Mouse (Mus musculus) myocyte (in vitro differentiated cells): ENCODE results near the gene E030030I06Rik. TPM values are rescaled to one million over a fixed set of nuclear protein-coding genes. Genes with fewer than 3 reads are reported as not detected.
"Not testable (repeated sequence)": the region's sequence is repeated elsewhere in the genome, so short reads cannot be mapped to it uniquely, and the experiment has no call there.

Source experiments
- H3K27me3 ChIP-seq: one replicate; pipeline ENCODE4 v1.6.1; 2011; ENCODE audit not compliant: control insufficient read depth, insufficient read depth, insufficient read length
- H3K36me3 ChIP-seq: one replicate; pipeline ENCODE4 v1.6.1; 2011; ENCODE audit not compliant: control insufficient read depth, insufficient read depth
- H3K4me2 ChIP-seq: one replicate; pipeline ENCODE4 v1.6.1; 2011; ENCODE audit warnings: low read depth, control low read depth
- H3K4me3 ChIP-seq: one replicate; pipeline ENCODE4 v1.5.1; 2011; ENCODE audit warnings: mild to moderate bottlenecking, control low read depth, moderate library complexity
- H3K79me2 ChIP-seq: one replicate; pipeline ENCODE4 v1.6.1; 2011; ENCODE audit not compliant: control insufficient read depth, insufficient read depth
- H3ac ChIP-seq: one replicate; pipeline ENCODE4 v1.6.1; 2011; ENCODE audit not compliant: control insufficient read depth, insufficient read length
- CEBPB ChIP-seq: IDR thresholded peaks from 2 replicates; pipeline ENCODE4 v1.6.1; 2011; ENCODE audit warnings: mild to moderate bottlenecking, moderate library complexity; ENCODE audit not compliant: poor library complexity, insufficient read depth, severe bottlenecking
- E2F4 ChIP-seq: IDR thresholded peaks from one replicate; pipeline ENCODE4 v1.6.1; 2011; ENCODE audit warnings: mild to moderate bottlenecking, control low read depth, moderate library complexity; ENCODE audit not compliant: insufficient read depth
- MAX ChIP-seq: IDR thresholded peaks from one replicate; pipeline ENCODE4 v1.6.1; 2011; ENCODE audit warnings: low read depth, mild to moderate bottlenecking, control low read depth
- MYOD1 ChIP-seq, 3 experiments: IDR thresholded peaks; one replicate each; pipeline ENCODE4 v1.6.1; 2011; ENCODE audit warnings: control low read depth in 2 of 3, low read depth in 2 of 3, mild to moderate bottlenecking in 2 of 3, moderate library complexity in 1 of 3; ENCODE audit not compliant: insufficient read length in 2 of 3, control insufficient read depth in 1 of 3
- MYOG ChIP-seq, 3 experiments: IDR thresholded peaks; one replicate each; pipeline ENCODE4 v1.6.1; 2011; ENCODE audit warnings: control low read depth in 2 of 3, low read depth in 2 of 3, mild to moderate bottlenecking in 2 of 3; ENCODE audit not compliant: insufficient read length in 2 of 3, control insufficient read depth in 1 of 3, insufficient read depth in 1 of 3
- POLR2A ChIP-seq: IDR thresholded peaks from one replicate; pipeline ENCODE4 v1.6.1; 2011; ENCODE audit warnings: low read depth, mild to moderate bottlenecking, control low read depth, moderate library complexity; ENCODE audit not compliant: insufficient read length
- POLR2AphosphoS2 ChIP-seq: IDR thresholded peaks from one replicate; pipeline ENCODE4 v1.6.1; 2011; ENCODE audit warnings: low read depth, control low read depth; ENCODE audit not compliant: insufficient read length
- REST ChIP-seq: IDR thresholded peaks from one replicate; pipeline ENCODE4 v1.6.1; 2011; ENCODE audit warnings: mild to moderate bottlenecking, control low read depth, moderate library complexity; ENCODE audit not compliant: insufficient read depth, insufficient read length
- SRF ChIP-seq: IDR thresholded peaks from one replicate; pipeline ENCODE4 v1.6.1; 2011; ENCODE audit warnings: low read depth; ENCODE audit not compliant: control insufficient read depth, insufficient read length
- TCF12 ChIP-seq: IDR thresholded peaks from one replicate; pipeline ENCODE4 v1.6.1; 2011; ENCODE audit warnings: mild to moderate bottlenecking, control low read depth; ENCODE audit not compliant: poor library complexity, insufficient read depth, severe bottlenecking
- TCF3 ChIP-seq: IDR thresholded peaks from one replicate; pipeline ENCODE4 v1.6.1; 2011; ENCODE audit warnings: low read depth, control low read depth; ENCODE audit not compliant: insufficient read length
- USF1 ChIP-seq: IDR thresholded peaks from one replicate; pipeline ENCODE4 v1.6.1; 2011; ENCODE audit warnings: low read depth, mild to moderate bottlenecking, control low read depth, moderate library complexity
- polyA plus RNA-seq: library from polyadenylated mRNA; unstranded; fragments of >200 nt; fragmentation: generic; extraction: Trizol; gene quantifications from one replicate; pipeline ENCODE4 v1.2.1, GENCODE M21; 2012; ENCODE audit warnings: missing spikeins

Gene E030030I06Rik
- polyA plus RNA-seq, 1 experiment = 5.8 TPM

DNA sequence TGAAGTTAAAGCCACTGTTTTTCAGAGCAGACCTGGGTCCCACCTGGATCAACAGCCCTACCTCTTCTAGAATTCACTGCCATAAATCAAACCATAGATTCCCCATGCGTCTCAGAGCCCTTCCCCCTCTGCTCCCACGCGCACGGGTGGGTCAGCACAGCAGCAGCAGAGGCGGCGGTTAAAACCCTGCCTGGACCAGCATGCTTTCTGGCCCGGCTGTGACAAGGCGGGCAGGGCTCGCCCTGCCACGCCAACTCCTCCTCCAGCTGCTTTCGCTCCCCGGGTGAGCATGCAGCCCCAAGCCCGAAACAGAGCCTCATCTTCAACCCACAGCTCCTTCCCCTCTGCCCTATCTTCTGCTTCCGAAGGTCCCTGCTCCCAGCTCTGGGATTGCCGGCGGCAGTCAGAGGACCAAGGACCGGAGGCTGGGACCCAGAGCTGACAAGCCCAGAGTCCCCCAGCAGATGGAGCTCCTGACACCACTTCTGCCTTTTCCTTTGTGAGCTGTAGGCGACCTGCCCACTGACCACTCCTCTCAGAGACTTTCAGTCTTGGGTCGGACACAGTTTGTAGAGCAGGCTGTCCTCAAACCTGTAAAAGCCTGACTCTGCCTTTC, 8.3 kb downstream of the E030030I06Rik start:
- H3K79me2 ChIP-seq = no peaks in the 10 kb centered on the region
- H3K4me3 ChIP-seq = no peak overlapping the region
- no peak overlapping the region for H3ac ChIP-seq
- H3K4me2 ChIP-seq = peak overlapping the region; percentile 52
- no peaks in the 10 kb centered on the region for H3K27me3 ChIP-seq
- no peaks in the 10 kb centered on the region for H3K36me3 ChIP-seq
- no peak for TF ChIP-seq MAX
- no peak for TF ChIP-seq REST
- TF ChIP-seq CEBPB = no peak
- no peak for TF ChIP-seq USF1
- no peak for TF ChIP-seq TCF12
- TF ChIP-seq SRF = no peak
- no peak for TF ChIP-seq E2F4
- TF ChIP-seq MYOG (IDR thresholded peaks at IDR 0.05; ENCODE audit: control insufficient read depth in 1 of 3, insufficient read depth in 1 of 3, insufficient read length in 2 of 3, low read depth in 2 of 3) = no peak
- no peak for TF ChIP-seq POLR2AphosphoS2
- TF ChIP-seq TCF3 = no peak

DNA sequence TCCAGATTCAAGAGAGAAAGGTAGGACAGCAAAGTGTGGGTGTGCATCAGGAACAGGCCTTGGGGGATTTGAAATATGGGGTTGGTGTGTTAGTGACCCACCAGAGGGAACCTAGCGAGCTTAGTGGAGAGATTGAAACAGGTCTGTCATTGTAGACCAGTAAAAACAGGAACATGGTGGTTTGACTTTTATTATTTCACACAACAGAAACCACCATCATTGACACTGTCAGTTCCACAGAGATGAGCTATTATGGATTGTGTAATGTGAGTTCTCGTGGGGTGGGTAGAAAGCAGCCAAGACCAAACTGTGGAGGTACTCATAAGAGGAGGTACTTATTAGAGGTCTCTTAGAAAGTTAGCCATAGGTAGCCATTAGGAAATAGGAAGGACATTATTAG, 74.5 kb downstream of the E030030I06Rik start:
- H3ac ChIP-seq = no peak overlapping the region
- no peaks in the 10 kb centered on the region for H3K36me3 ChIP-seq
- TF ChIP-seq MYOD1 (IDR thresholded peaks at IDR 0.05; ENCODE audit: control insufficient read depth in 1 of 3, insufficient read length in 2 of 3, low read depth in 2 of 3) = no peak
- no peak for TF ChIP-seq POLR2AphosphoS2
- TF ChIP-seq CEBPB = no peak
- no peak for TF ChIP-seq USF1
- TF ChIP-seq MYOG (IDR thresholded peaks at IDR 0.05; ENCODE audit: control insufficient read depth in 1 of 3, insufficient read depth in 1 of 3, insufficient read length in 2 of 3, low read depth in 2 of 3) = no peak
- TF ChIP-seq MAX = no peak
- no peak for TF ChIP-seq POLR2A
- TF ChIP-seq E2F4 = no peak
- no peak for TF ChIP-seq TCF12
- TF ChIP-seq TCF3 = no peak
- no peak for TF ChIP-seq REST
- no peaks in the 10 kb centered on the region for H3K79me2 ChIP-seq
- peaks cover 21% of the 10 kb centered on the region for H3K27me3 ChIP-seq
- no peak overlapping the region for H3K4me2 ChIP-seq
- no peak overlapping the region for H3K4me3 ChIP-seq

DNA sequence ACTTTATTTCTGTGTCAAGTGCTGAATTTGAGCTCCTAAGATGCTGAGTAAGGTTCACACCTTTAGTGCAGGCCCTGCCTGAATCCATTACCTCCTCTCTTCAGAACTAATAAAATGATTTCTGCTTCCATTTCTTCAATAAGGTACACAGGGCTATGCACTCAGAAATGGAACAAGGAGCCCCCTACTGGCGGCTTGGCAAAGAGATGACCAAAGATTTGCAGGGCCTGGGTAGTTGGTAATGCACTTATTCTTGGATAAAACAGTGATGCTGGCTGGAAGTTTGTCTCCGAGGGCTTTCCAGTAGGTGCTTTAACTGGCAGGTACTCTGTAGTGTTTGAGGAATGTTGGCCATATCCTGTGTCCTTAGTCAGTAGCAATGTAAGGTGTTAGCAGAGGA, 76.3 kb downstream of the E030030I06Rik start:
- TF ChIP-seq TCF3 (no peak), REST (no peak), USF1 (no peak), TCF12 (no peak), E2F4 (no peak), POLR2A (no peak), MAX (no peak), CEBPB (no peak), MYOD1 (IDR thresholded peaks at IDR 0.05; ENCODE audit: control insufficient read depth in 1 of 3, insufficient read length in 2 of 3, low read depth in 2 of 3) (no peak)
- Histone ChIP-seq H3K4me3 (no peak overlapping the region), H3K4me2 (no peak overlapping the region), H3K36me3 (no peaks in the 10 kb centered on the region), H3K27me3 (peaks cover 8% of the 10 kb centered on the region), H3ac (no peak overlapping the region), H3K79me2 (no peaks in the 10 kb centered on the region)

DNA sequence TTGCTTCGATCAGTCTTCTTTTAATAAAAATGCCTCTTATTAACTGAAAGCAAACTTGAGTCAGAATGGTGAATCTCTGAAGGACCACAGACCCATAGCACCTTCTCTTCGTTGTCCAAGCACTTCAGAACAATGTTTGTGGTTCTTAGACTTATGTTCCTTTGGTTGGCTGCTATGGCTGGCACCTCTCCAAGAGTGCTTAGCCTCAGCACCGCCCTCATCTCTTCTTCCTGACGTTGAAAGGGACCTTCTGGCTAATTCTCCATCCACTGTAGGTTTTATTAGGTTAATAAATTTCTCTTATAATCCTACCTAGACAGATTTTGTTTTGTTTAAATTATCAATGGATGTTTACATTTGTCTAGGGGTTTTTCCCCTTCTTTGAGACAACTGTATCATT, 78.5 kb downstream of the E030030I06Rik start:
- H3K36me3 ChIP-seq = no peaks in the 10 kb centered on the region
- H3K79me2 ChIP-seq = no peaks in the 10 kb centered on the region
- no peaks in the 10 kb centered on the region for H3K27me3 ChIP-seq
- no peak overlapping the region for H3ac ChIP-seq
- H3K4me3 ChIP-seq = no peak overlapping the region
- H3K4me2 ChIP-seq = no peak overlapping the region
- TF ChIP-seq REST (no peak), USF1 (no peak), TCF12 (no peak)

DNA sequence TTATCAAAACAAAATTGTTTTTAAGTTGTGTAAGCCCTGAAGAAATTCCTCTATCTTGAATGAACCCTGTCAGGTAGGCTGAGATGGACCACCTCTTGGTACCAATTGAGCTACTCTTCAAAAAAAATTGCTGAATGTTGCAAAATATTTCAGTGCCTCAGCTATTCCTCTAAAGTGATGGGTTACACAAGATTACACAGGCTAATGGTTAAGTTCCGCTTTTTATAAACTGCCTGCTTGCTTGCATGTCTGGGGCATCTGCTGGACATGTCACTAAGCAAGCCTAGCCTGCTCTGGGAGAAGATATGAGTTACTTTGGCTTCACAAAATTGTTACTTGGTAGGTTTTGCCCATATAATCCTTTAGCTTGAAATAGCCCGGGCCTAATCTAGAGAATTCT, 78.9 kb downstream of the E030030I06Rik start:
- no peaks in the 10 kb centered on the region for H3K79me2 ChIP-seq
- no peak for TF ChIP-seq USF1
- TF ChIP-seq TCF3 = no peak
- TF ChIP-seq E2F4 = no peak
- TF ChIP-seq SRF = no peak
- no peak for TF ChIP-seq CEBPB
- TF ChIP-seq POLR2AphosphoS2 = no peak
- no peak for TF ChIP-seq MAX
- TF ChIP-seq MYOG (IDR thresholded peaks at IDR 0.05; ENCODE audit: control insufficient read depth in 1 of 3, insufficient read depth in 1 of 3, insufficient read length in 2 of 3, low read depth in 2 of 3) = no peak
- no peak for TF ChIP-seq MYOD1 (IDR thresholded peaks at IDR 0.05; ENCODE audit: control insufficient read depth in 1 of 3, insufficient read length in 2 of 3, low read depth in 2 of 3)
- TF ChIP-seq POLR2A = no peak
- no peak for TF ChIP-seq TCF12
- H3K36me3 ChIP-seq = no peaks in the 10 kb centered on the region
- H3K4me2 ChIP-seq = no peak overlapping the region
- H3K27me3 ChIP-seq = no peaks in the 10 kb centered on the region
- no peak overlapping the region for H3K4me3 ChIP-seq
- no peak overlapping the region for H3ac ChIP-seq

DNA sequence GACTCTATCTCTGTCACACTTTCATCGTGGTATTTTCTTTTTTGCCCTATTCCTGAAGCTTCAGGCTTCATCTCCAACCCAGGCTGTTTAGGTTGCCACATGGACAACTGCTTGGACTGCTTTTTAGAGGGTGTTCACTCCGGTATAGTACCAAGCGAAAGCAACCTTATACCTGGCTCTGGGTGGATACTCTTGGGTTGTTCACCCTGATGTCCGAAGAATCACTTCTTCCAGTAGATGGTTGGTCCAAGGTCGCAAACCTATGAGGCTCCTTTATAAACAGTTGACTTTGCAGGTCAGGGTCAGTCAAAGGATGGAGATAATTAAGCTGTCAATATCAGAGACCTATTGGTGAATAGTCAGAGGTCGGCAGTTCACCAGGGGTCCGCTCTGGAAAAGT, 81.1 kb downstream of the E030030I06Rik start, which contains the start of gene 4930444G20Rik:
Gene 4930444G20Rik, minus strand, starts transcription at position 101 of the 400 bp plus-strand sequence.
- H3K36me3 ChIP-seq, H3K4me3 ChIP-seq: not testable (repeated sequence)

More for the DNA sequence above, 81.1 kb downstream of the E030030I06Rik start, which contains the start of gene 4930444G20Rik:
- not testable (repeated sequence) for H3K79me2 ChIP-seq, H3K27me3 ChIP-seq, H3ac ChIP-seq, H3K4me2 ChIP-seq
